Mouse (Mus musculus) lung, postnatal 4 days (tissue): ENCODE data around the gene Dnah8.

Experiments
- DNase-seq, 2 experiments: peaks; one replicate each; pipeline ENCODE4 v3.0.0; 2021

The Dnah8 gene

DNA sequence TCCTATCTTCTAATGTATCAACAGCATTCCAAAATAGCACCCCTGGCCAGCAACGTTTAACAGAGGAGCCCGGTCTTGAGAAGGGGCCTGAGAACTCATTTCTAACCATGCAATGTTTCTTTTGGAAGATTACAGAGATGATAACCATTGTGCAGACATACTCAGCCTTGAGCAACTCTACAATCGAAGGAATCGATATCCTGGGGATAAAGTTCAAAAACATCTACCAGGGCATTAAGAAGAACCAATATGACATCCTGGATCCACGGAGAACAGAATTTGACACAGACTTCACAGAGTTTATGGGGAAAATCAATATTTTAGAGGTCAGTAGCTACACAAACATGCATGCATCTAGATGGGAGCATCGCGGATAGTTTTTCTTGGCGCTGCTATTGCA is 39.0 kb downstream of the Dnah8 start:
- no peak for DNase-seq

DNA sequence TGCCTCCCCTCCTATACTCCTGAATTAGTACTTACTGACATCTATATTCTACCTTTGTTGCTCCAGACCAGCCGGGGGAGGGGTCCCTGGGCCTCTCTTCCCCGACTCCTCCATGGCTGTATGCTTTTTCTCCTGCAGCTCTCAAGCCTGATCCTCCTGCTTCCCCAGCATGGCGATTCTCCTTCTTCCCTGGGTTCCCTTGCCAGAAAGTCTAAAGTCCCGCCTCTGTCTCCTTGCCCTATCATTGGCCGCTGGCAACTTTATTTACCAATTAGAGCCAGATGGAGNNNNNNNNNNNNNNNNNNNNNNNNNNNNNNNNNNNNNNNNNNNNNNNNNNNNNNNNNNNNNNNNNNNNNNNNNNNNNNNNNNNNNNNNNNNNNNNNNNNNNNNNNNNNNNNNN is 40.7 kb downstream of the Dnah8 start:
- DNase-seq = no peak

DNA sequence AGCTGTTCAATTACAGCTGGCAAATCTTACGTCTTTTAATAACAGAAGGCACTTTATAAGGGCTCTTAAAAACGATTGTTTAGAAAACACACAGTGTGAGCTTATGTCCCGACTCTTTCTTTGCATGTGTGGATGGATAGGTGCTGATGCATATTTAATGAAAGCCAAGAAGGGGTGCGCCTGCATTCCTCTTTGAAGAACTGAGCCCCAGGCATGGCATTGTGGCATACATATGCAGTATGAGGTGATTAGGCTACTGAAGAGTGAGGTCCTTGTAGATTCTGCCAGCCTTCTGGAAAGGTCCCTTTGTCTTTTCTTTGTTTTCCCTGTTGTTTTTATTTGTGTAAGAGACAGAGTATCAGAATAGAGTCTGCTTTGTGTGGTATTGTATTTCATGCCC is 48.4 kb downstream of the Dnah8 start:
- no peak for DNase-seq

- DNase-seq = no peak
Measured at GRCm38 (mm10) chr17:30673023-30673422, 48.9 kb downstream of the Dnah8 start.

- DNase-seq = no peak
Measured at GRCm38 (mm10) chr17:30675021-30675740, 51.0 kb downstream of the Dnah8 start.

- DNase-seq = no peak
Measured at GRCm38 (mm10) chr17:30678523-30678922, 54.4 kb downstream of the Dnah8 start.

DNA sequence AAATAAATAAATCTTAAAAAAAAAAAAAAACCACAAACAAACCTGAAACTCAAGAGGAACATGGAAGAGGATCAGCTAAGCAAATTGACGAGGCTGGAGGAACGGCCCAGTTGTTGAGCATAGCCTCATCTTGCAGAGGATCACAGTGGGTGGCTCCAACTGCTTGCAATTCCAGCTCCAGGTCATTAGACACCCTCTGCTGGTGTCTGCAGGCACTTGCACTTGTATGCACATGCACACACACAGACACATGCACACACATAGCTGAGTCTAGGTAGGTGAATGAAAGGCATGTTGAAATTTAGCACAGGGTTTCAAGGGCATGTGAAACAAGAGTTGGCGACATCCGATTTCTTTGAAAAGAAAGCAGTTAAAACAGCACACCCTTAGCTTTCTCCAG is 55.5 kb downstream of the Dnah8 start:
- DNase-seq = no peak

GRCm38 (mm10) chr17:30681604-30682003 is 57.5 kb downstream of the Dnah8 start:
- DNase-seq = peak; percentile 67 to 78

- no peak for DNase-seq
Measured at GRCm38 (mm10) chr17:30690181-30690580, 66.0 kb downstream of the Dnah8 start.

DNA sequence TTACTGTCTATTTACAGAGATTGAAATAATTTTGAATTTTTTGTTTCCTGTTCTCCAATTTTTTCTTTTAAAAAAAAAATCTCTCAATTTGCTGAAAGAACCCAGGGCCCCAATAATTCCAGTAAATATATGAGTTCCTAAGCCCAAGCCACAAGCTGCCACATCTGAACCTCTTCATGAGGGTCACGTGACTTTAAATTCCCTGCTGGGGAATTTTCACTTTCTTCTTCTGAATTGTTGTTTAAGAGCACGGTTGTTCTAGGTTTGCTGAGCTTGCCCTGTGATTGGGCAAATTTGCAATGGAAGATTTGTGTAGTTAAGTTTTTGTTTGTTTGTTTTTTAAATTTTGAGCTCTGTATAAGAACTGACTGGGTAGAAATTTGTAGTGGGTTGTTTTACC is 67.3 kb downstream of the Dnah8 start:
- no peak for DNase-seq

DNA sequence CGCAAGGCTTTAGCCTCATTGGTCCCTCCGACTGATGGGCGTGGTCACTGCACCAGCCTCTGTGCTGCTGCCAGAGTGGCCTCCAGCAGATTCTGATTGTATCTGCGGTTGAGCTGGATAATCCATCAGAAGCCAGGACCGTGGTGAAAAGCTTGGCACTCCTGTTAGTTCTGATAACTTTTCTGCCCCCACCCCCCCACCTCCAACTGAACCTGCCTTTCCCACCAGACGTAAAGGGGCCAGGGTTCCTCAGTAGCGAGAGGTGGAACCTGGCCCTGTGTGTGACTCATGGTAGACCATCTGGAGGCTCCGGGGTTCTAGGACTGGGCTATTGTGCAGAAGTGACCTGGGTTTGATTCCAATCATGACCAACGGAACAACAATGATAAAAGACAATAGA is 70.1 kb downstream of the Dnah8 start:
- no peak for DNase-seq

- DNase-seq = no peak
Measured at GRCm38 (mm10) chr17:30714732-30715131, 90.6 kb downstream of the Dnah8 start.

DNA sequence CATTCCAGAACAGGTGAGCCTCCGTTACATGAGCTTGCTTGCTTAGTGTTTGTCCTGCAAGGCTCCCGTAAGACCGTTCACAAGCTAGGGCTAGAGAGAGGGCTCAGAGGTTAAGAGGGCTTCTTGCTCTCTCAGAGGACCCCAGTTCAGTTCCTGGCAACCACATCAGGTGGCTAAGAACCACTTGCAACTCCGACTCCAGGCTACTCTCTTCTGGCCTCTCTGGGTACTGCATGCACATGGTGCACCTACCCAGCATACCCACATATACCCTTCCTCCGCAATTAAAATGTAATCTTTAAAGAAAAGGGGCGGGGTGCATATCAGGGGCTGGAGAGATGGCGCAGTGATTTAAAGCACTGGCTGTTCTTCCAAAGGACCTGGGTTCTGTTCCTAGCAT is 94.0 kb downstream of the Dnah8 start:
- DNase-seq = no peak

DNA sequence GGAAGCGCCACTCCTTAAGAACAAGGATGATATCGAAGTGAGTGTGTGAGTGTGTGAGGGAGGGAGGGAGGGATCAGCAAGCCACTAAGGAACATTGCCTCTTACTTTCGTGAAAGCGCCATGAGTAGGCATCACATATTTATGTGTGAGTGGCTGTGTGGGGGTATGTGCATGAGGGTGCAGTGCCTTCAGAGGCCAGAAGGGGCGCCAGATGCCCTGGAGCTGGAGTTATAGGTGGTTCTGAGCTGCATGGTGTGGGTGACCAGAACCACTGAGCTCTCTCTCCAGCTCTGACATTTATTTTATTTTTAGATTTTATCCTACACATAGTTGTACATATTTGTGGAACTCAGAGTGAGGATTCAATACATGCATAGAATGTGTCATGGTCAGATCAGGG is 94.9 kb downstream of the Dnah8 start:
- no peak for DNase-seq

DNA sequence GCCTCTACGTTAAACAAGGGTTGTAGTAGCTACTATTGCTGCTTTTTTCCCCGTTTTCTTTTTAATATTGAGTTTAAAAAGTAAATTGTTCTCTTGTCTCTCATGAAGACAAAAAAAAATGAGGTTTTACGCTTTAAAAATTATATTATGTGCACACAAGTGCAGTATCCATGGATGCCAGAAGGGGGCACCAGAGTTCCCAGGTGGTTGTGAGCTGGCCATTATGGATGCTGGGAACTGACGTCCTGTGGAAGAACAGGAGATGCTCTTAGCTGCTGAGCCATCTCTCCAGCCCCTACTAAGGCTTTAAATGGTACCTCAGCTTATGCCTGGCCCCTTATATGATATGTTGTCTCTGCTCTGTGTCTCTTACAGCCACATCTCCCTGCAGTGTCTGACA is 103.6 kb downstream of the Dnah8 start:
- no peak for DNase-seq

DNA sequence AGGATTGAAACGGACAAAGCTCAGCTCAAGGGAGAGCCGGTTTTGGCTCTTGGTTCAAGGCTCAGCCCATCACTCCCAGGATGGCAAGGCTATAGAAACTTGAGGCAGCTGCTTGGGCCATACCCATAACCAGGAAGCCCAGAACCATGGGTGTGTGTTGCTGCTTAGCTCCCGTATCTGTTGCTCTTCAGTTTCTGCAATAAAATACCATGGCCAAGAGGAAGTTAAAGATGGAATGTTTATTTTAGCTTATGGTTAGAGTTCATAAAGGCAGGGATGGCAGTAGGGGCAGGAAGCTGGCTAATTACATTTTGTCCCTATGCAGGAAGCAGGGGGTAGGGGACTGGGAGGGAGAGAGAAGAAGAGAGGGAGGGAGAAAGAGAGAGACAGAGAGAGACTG is 108.6 kb downstream of the Dnah8 start:
- DNase-seq = peak in 1 of 2 experiments; percentile 51

- DNase-seq = no peak
Measured at GRCm38 (mm10) chr17:30734770-30735169, 110.6 kb downstream of the Dnah8 start.

DNA sequence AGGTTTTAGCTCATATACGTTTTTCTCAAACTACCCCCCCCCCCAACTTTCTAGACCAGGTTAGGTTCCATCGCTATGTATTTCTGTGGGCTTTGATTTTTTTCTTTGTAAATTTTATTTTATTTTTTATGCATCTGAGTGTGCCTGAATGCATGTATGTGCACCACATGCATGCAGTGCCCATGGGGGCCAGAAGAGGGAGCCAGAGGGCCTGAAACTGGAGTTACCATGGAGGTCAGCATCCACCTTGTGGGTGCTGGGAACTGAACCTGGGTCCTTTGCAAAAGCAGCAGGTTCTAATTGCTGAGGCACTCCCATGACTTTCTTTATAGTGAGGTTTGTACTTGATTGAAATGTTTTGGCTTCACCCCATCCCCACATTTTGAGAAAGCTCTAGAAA is 111.3 kb downstream of the Dnah8 start:
- no peak for DNase-seq

DNA sequence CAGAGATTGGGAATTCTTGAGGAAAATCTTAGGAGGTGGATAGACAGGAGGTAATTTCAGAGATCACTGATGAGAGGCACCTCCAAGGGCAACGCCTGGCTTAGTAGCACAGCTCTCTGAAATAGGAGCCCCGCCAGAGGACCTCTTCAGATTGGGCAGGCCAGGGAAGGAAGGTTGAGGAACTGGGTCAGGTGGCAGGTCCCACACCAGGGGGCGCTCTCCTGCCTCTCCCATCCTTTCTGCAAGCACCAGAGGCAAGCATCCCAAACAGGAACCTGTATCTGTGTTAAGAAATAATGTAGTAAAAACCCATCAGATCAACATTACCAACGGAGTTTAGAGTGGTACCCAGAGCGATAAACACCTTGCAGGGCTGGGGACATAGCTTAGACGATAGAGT is 113.6 kb downstream of the Dnah8 start:
- DNase-seq = peak; percentile 53 to 61

GRCm38 (mm10) chr17:30739769-30740168 is 115.6 kb downstream of the Dnah8 start:
- no peak for DNase-seq

- DNase-seq = no peak
Measured at GRCm38 (mm10) chr17:30743947-30744346, 119.8 kb downstream of the Dnah8 start.

DNA sequence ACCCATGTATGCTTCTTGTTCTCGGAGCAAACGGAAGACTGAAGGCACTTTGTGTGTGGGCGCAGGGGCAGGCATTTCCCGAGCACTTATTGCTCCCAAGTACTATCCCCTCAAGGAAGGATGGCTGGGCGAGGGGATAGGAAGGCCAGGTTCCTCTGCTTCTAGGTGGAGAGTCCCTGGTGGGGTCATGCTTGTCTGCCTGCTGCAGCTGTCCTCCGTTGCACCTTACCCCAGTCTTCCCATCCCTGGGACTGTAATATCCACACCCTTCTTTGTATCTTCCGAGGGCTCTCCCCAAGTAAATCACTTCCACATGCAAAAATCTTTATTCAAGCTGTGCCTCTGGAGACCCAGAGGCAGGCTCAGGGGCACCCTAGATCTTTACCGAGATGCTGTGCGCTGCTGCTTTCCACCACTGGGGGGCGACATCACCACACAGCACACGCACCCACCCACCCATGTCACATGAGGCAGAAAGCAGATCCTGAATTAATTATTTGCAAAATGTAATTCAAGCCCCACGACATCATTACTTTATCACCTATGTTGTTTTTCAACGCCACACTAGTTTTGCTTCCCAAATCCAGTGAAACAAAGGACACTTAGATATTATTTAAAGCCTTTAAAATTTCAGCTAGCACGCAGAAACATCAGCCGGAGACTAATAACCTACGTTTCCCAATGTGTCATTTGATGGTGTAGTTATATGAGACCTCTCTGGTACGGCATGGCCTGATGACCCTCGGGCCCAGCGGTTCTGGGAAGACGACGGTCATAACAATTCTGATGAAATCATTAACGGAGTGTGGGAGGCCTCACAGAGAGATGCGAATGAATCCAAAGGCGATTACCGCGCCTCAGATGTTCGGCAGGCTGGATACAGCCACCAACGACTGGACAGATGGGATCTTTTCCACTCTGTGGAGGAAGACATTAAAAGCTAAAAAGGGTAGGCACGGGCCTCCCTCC is 122.2 kb downstream of the Dnah8 start:
- peak; percentile 53 to 69 for DNase-seq

- no peak for DNase-seq
Measured at GRCm38 (mm10) chr17:30749391-30749790, 125.2 kb downstream of the Dnah8 start.

GRCm38 (mm10) chr17:30750269-30750668 is 126.1 kb downstream of the Dnah8 start:
- peak in 1 of 2 experiments; percentile 20 for DNase-seq
